Mouse (Mus musculus) bone marrow, adult 2 months (tissue): ENCODE results near the gene Myom3.

Experiments
- CTCF ChIP-seq: fragments of 200-500 bp; IDR thresholded peaks from 2 replicates; pipeline ENCODE4 v1.5.1; 2011; ENCODE audit warnings: low read length, control low read depth; ENCODE audit not compliant: control insufficient read depth, insufficient read depth
- POLR2A ChIP-seq: fragments of 200-500 bp; IDR thresholded peaks from 2 replicates; pipeline ENCODE4 v1.6.1; 2011; ENCODE audit warnings: low read depth, mild to moderate bottlenecking, control low read depth, low read length, borderline replicate concordance; ENCODE audit not compliant: control insufficient read depth

GRCm38 (mm10) chr4:135710392-135710791, 49.1 kb upstream of the Myom3 start:
- no peak for TF ChIP-seq CTCF
- TF ChIP-seq POLR2A = no peak
